Mouse (Mus musculus) thymus, postnatal 36 days (tissue): Measurements from ENCODE around the gene Arhgef25.
"Not testable (repeated sequence)": the region's sequence is repeated elsewhere in the genome, so short reads cannot be mapped to it uniquely, and the experiment has no call there.

Experiments used
- DNase-seq, 2 experiments: peaks; one replicate each; pipeline ENCODE4 v3.0.0; 2022; ENCODE audit warnings: mixed read lengths in 2 of 2

Gene Arhgef25

DNA sequence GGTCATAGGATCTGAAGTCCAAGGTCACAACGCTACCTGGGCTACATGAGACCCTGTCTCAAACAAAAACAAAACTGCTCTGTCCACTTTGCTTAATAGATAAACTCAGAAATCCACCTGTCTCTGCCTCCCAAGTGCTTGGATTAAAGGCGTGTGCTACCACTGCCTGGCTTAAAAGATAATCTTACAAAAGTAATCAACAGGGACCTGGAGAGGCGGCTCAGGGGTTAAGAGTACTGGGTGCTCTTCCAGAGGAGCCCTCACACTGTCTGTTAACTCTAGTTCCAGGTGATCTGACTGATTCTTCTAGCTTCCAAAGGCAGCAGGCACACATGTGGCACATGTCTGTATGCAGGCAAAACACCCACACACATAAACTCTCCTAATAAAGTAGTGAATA is 13.2 kb upstream of the Arhgef25 start:
- no peak for DNase-seq

DNA sequence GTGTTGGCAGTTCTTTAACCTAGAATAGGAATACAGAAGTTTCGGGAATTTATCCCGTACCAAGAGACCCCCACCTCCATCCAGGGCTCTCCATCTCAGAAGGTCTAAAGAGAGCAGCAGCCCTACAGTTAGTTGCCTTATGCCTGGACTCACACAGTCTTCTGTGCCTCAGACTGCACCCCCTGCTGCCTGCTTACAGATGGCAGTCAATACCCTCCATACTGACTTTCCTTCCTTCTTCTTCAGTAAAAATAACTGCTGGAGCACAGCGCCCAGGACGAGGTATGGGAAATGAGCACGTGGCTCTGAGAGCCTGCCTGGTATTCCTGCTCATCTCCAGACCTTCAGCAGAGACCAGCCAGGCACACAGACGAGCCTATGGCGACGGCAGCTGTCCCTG is 10.4 kb upstream of the Arhgef25 start:
- DNase-seq: no peak

DNA sequence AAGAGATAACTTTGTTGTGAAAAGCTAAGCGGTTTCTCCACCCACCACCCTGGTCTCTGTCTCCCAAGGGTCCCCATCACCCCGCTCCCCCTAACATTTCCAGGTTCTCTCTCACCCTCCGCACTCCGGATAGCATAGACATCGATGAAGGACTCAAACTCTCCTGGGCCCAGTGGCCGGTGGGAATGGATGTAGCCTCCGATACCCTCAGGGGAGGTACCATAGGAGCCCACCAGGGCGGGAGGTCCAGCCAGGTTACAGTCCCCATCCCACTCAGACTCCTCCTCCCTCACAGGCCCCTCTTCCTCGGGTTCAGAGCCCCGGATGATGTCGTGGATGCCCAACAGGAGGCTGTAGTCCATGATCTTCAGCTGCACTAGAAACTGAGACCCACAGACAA is 9.6 kb upstream of the Arhgef25 start:
- DNase-seq: no peak

DNA sequence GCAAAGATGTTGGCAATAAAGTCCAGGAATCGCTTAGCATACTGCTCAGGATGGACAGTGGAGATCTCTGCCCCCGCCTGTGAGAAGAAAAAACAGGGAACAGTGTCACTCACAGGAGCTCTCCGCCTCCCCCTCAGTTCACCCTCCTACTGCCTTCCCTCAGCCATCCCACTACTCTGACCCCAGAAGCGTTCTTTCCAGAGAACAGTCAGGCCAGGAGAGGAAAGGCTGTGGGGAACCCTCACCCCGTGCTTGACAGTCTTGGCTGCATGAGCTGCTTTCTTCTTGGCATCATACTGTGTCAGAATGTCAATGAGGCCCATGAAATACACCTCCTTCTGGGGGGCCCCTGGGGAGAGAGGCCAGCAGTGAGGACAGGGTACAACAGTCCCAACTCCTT is 9.2 kb upstream of the Arhgef25 start:
- no peak for DNase-seq

DNA sequence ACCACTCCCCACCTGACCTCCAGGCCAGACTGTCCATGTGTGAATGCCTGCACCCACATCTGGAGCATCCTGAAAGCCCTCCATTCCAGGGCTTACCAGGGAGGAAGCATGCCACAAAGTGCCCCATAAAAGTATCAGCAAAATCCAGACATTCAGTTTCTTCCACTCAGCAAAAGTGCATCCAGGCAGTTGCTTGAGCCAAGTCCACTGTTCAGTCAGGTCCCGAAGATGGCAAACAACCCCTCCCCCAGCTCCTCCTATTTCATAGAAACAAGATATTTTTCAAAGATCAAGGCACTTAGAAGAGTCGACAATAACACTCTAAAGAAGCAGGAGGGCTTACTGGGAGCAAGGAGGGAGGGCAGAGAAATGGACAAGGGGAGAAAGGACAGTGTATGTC is 8.6 kb upstream of the Arhgef25 start:
- no peak for DNase-seq

DNA sequence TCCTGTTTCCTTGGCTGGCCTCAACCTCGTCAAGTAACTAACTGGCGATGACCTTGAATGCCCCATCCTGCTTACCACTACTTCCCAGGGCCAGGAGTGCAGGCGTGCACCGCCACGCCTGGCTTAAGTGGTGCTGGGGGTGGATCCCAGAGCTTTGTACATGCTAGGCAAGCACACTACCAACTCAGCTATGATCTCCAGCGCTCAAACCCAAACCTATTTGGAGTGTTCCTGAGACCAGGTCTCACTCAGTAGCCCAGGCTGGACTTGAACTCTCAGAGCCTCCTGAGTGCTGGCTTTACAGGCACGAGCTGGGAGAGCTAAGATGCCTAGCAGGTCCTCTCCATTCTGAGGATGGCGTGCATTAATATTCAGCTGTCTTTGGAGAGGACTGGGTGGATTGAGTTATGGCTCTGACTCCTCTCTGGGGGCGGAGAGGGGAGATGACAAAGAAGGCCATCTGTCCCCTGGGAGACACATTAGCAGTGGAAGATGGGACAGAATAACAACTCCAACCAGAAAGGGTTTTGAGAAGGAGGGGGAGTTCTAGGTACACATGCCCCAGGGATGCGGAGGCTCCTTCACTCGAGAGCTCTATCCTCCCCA is 7.7 kb upstream of the Arhgef25 start:
- DNase-seq: no peak

DNA sequence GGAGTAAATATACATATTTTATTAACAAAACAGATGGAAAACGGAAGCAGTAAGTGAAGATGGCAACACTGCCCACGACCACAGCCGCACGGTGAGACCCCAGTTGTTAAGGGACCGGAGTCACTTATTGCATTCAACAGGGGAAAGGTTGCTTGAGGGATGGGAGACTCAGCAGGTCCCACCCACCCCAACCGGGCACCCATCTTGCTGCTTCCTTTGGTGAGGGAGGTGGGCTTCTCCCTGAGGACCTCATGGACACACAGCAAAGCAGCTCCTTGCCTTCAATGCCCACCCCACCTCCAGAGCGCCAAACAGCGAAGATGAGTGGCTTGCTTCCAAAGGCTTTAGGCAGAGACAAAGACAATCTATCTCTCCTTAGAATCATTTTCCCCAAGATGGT is 7.2 kb upstream of the Arhgef25 start:
- no peak for DNase-seq

DNA sequence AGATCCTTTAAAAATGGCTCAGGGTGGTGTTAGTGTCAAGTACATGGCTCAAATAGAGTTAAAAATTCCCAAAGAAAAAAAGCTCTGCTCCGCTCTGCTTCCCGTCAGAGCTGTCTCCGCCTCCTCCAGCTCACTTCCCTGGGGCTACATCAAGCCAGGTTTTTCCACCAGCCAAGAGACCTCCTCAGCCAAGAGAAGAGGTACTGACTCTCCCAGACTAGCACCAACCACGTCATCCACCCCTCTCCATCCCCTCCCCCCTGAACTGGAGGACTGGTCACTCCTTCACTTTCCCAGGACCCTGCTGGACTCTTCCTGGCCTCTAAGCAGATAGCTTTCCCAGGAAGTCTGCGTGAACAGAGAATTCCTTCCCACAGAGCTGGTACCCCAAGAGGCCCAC is 6.5 kb upstream of the Arhgef25 start:
- no peak for DNase-seq

DNA sequence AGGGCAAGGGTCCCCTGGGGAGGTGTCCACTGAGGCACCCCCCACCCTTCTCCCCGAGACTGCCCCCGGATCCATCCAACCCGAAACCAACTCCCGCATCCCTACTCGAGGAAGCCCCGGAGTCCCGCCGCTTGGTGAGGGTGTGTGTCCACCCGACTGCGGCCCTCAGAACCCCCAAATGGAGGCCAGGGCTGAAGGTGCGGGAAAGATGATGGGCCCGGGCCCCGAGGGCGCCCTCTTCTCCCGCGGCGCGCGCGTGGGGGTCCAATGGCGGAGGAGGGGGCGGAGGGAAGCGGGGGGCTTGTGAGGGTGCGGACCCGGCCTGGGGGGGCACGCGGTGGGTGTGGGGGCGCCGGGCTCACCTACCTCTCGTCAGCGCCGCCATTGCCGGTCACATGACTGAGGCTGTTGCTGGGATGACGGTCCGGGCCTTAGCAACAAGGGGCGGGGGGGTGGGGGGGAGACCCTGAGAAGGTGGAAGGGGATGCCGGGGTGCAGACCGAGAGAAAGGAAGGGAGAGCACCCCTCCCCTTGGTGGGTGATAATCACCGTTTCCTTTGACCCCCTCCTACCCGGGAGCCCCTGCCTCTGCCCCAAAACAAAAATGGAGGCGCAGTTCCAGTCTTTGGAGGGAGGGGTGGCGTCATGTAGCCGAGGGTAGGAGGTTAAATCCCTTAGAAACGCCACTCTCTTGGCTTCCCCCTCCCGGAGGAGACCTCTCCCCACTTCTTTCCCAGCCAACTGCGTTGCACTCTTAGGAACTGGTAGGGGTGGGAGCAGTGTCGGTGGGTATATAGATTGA is 5.6 kb upstream of the Arhgef25 start, which contains the start of gene Dtx3:
TSS of gene Dtx3 (minus strand) at position 401 of the 802 bp plus-strand sequence.
- DNase-seq: peak; percentile 44 to 65

DNA sequence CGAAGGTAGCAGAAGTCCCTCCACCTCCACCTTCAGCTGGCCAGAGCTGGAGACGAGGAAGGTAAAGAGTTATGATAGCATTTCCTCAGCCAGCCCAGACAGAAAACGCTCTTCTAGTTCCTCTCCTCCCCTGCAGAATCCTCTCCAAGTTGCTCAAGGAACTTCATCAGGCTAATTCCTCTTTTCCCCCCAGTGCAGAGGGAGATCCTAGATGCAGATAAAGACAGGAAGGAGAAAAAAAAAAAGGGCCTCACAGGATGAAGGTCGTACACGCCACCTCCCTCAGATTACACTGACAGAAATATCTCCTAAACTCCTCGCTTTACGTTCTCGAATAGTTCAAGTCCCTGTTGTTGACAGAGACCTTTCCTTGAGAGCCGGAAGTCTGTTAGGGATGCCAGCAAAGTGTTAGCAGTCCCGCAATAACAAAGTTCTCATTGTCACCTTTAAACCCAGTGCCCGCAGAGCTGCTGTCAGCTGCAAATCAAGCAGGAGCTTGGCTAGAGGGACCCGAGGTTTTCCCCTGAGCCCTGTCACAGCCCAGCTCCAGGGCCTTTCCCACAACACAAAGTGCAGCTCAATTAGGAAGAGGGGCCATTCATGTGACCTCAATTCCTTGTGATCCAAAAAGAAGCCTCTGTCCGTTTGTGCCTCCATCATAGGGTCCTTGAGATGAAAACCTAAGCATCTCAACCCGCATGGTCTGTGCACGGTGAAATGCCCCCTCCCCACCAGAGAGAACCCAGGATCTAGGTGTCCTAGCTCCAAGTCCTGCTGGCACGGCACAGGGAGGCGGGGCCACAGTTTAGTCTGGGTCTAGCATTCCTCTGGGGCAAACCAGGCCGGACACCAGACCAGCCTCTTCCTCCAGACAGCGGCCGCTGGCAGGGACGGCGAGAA is 4.8 kb upstream of the Arhgef25 start:
- peak; percentile 19 to 38 for DNase-seq

DNA sequence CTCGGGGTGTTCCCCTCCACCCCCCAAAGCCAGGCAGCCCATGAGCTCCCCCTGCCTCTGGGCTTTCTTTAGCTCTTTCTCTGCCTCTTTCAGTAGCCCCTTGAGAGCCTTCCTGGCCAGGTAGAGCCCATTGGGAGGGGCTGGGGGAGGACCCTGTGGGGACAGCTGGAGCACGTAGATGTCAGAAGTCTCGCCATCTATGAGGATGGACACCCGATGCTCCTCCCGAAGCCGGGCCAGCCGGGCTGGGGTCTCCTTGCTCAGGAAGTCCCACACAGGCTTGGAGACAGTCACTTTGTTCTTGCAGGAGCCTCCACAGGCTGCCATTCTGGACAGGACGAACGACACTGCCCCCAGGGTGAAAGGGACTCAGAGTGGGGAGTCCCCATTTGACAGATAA is 3.1 kb upstream of the Arhgef25 start:
- DNase-seq: no peak

DNA sequence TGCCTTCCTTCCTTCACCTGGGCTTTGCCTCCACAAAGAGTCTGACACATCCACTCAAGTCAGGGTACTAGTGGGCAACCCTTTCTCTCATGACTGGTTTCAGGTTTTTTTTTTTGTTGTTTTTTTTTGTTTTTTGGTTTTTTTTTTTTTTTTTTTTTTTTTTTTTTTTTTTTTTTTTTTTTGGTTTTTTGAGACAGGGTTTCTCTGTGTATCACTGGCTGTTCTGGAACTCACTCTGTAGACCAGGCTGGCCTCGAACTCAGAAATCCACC is 2.1 kb upstream of the Arhgef25 start:
- DNase-seq: not testable (repeated sequence)

DNA sequence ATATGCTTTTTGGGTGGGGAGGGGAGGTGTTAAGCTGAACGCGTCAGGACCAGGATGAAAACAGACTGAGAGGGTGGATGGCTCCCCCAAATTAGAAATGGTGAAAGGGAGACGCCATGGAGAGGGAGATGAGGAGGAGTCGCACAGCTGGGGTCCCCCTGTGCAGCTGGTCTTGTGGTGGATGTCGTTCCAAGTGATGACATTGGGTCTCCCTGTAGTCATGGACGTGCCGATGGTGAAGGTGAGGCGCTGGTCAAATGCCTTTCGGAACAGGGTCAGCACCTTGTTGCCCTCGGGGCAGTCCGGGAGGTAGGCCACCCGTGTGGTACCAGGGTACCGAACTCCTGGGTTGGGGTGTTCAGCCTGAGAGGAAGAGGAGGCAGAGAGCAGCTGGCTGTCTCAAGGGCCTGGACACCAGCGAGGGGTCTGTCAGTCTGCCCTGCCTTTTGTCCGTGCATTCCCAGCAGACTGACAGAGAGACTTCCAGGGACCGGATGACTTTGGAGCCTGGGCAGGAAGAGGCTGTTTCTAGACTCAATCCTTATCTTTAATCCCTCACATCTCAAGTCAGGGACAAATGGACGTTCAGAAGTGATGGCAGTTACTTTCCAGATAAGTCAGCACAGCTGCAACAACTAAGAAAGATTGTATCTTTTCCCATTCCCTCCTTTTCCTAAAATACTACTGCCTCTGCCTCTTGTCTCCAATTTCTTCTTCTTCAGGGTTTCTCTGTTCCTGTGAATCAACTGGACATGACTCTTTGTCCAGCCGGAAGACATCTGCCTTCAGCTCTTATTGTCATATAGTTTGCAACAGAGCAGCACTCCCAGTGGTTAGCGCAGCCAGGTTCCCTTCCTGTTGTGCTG is 1.5 kb upstream of the Arhgef25 start:
- peak in 1 of 2 experiments; percentile 5 for DNase-seq

DNA sequence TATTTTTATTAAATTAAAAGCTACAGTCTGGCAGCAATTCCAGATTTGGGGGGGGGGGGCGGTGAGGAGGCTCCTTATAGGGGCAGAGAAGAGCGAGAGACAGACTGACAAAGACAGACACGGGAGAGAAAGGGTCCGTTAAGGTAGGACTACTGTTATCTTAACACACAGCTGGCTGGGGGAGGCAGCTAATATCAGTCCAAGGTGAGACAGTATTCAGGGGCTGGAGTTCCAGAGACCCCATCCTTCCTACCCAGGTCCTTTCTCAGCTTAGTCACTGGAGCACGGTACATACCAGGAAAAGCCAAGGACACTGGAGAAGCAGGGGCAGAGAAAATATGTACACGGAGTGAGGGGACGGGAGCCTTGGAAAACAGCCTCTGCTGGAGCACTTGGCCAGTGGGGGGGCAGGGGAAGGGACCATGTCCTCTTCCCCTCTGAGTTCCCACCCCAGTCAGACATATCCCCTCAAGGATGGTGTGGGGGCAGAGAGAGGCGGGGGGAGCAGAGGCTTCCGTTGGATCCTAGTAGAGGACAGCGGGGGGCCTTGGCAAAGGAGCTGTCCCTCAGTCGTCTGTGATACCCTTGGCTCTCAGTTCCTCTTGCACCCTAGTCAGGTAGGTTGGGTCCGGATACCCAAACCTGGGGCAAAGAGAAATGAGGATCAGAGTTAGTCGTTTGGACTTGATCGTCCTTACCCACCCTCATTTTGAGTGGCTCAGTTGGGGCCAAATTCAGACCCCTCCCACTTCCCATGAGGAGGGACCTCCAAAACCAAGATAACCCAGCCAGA is 711 bp upstream of the Arhgef25 start:
- DNase-seq: peak in 1 of 2 experiments; percentile 3

DNA sequence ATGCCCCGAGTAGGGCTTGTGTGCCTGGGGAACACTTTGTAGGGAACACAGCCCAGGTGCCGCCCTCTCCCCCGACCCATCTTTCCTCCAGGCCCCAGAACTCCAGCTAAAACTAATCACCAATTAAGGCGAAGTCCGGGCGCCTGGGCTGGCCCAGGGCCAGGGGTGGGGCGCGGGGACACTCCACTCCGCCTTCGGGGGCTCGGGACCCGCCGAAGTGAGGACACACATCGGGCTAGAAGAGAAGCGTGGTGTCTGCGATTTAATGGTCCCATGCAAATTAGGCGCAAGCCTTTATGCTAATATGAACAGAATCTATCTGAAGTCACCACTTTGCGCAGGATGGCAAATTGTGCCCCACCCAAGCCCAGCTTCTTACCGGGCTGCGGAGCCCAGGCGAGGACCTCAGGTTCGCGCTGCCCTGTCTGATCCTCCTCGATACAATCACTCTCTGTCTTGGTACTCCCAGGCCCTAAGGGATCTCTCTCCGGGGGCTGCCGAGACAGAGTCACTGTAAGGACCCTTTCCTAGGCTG is 700 bp downstream of the Arhgef25 start:
- peak; percentile 1 to 4 for DNase-seq

DNA sequence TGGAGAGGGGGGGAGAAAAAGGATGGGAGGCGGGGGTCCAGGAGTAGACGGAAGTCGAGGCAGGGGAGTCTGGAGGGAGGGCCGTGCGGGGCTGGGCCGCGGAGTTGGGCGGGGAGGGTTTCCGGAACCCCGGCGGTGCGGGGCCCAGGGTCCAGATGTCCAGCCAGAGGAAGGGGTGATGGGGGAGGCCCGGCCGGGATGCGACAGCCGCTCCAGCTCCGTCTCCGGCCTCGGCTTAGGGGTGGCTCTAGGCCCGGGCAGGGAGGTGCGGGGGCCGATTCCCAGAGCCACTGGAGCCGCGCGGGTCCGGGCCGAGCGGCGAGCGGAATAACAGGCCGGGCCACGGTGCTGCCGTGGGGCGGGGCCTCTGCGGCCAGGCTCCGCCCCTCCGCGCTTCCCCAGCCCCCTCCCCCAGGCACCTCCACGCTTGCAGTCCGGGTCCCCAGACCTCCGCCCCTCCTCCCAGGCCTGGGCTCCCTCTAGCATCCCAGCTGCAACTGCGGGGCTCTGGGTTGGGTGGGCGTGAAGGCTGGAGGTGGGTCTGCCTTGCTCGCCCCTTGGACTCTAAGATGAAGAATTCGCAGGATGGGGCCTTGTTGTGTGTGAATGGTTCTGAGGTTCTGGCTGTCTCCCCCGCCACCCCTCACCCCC is 1.3 kb downstream of the Arhgef25 start:
- peak; percentile 4 to 27 for DNase-seq

DNA sequence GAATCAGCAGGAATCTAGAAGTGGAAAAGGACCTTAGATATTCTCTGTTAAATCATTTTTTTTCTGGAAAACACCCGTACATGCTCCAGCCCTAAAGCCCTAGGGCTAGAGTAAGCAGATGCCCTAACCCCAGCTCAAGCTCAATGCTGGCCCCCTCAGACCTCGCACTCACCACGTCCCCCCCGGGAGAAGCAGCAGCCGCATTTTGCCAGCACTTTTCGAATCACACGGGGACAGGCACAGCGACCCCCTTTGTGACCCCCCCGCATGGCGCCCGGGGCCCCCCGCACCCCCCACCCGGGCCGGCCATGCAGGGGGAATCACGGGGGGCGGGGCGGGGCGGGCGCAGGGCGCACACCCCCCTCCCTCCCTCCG is 1.8 kb downstream of the Arhgef25 start:
- DNase-seq: peak in 1 of 2 experiments; percentile 4

DNA sequence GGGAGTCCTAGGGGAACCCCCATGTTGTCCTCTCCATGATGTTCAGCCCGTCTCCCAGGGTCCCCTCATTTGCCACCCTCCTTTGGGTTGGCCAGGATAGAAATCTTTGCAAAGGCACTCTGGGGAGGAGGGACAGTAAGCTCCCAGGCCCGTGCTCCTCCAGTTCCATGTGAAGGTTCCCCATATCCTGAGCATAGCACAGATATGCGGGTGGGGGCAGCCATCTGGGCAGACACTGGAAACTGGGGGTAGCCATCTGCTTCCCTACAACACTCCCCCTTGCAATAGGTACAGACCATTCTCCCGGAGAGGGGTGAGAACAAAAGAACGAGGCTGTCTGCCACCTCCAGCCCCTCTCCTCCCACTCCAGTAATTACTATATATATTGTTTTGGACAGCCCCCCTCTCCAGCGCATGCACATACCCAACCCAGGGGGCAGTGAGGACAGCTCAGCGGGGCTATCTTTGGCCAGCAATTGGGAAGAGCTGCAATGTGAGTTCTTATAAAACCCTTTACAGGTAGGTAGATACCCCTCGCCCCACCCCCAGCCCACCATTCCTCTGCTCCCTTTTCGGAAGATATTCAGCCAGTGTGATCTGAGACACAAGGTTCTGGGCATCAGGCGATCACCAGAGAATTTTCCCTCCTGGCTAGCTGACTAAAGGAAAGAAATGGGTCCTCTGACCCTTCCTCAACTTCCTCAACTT is 2.4 kb downstream of the Arhgef25 start:
- peak in 1 of 2 experiments; percentile 3 for DNase-seq

DNA sequence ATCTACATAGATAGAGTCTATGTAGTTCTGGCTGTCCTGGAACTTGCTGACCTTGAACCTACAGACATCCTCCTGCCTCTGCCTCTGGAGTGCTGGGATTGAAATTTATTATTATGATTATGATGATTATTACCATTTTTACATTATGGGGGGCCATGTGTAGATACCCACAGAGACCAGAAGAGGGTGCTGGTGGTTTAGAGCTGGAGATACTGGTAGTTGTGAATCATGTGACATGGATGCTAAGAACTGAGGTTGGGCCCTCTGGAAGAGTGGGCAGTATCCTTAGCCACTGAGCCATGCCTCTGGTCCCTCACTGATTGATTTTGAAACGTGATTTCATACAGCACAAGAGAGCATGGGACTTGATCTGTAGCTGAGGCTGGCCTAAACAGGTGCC is 3.4 kb downstream of the Arhgef25 start:
- DNase-seq: peak in 1 of 2 experiments; percentile 2

DNA sequence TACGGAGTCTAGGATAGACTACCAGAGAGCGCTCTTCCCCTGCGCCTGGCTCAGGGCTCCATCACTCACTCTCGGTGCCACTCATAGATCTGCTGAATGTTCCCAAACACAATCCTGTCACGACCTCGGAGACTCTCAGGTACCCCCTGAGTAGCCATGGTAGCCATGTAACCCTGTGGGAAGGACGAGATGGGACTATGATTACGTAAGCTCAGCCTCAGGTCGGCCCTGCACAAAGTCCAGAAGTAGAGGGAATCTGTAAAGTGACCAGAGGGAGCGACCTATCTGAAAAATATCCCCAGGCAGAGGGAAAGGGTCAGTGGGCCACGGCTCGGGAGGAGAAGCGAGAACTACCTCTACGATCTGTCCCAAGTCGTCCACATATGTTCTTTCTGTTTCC is 4.4 kb downstream of the Arhgef25 start:
- peak in 1 of 2 experiments; percentile 3 for DNase-seq
